ENCODE assay signal across 26 mouse cellular contexts in the genomic region with DNA sequence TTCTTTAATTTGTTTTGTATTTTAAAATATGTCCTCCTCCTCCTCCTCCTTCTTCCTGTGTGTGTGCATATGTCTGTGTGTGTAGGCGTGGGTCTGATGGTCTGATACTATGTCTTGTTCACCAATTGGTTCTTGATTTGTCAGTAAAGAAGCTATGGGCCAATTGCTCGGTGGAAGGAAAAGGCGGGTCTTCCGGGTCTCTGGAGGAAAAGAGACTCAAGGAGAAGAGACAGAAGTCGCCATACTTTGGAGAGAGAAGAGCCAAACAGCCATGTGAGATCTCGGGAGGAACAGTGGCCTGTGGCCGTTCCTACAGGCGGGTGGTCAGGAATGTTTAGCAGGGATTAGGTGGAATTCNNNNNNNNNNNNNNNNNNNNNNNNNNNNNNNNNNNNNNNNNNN. TPM values are rescaled to one million over a fixed set of nuclear protein-coding genes. Genes with fewer than 3 reads are reported as not detected.
DNase-seq lines count a peak whose midpoint lies in the region; ATAC-seq and TF ChIP-seq lines count a peak whose summit lies in the region.
"Had no signal": no experiment of that assay in that cellular context is flagged by ENCODE, and none has a peak within 500 bp of the region (broad histone marks: within the 10 kb centered on the region; RNA-seq: fewer than 3 reads in every experiment).

No protein-coding gene starts in this region.

- WGBS in kidney, embryonic 15.5 days = 88% methylated on average over 7 of the region's 8 CpGs
- 85% methylated on average over 8 of the region's 8 CpGs for WGBS in midbrain, embryonic 14.5 days

- H3K27me3 ChIP-seq in kidney, embryonic 15.5 days = no peaks in the 10 kb centered on the region
- no peaks in the 10 kb centered on the region for H3K27me3 ChIP-seq in CH12.LX (replicated peaks)
- H3K27me3 ChIP-seq in midbrain, embryonic 14.5 days (ENCODE audit: control insufficient read depth, insufficient read depth, low read length) = no peaks in the 10 kb centered on the region
- H3K27me3 ChIP-seq: embryonic facial prominence, embryonic 15.5 days; hindbrain, embryonic 13.5 days; limb, embryonic 12.5 days had no signal

- TF ChIP-seq CTCF in CH12.LX (conservative IDR thresholded peaks at IDR 0.05 in 1 of 2, IDR thresholded peaks at IDR 0.05 in 1 of 2; ENCODE audit: low read depth in 2 of 2, low read length in 2 of 2) = no peak

- in situ Hi-C loops in CH12.LX (cut with MboI; ENCODE audit: low pct_ligation_motif_present, low pct_unique_long_range_greater_than_20kb, low sequenced_read_pairs) = no loop called here

- no peak overlapping the region for H3K4me3 ChIP-seq in kidney, embryonic 15.5 days (replicated peaks)
- H3K4me3 ChIP-seq in CH12.LX (replicated peaks in 1 of 3; ENCODE audit: low read depth in 2 of 3, low read length in 2 of 3, poor library complexity in 1 of 3) = peak overlapping the region in 1 of 3 experiments; percentile 56
- no peak overlapping the region for H3K4me3 ChIP-seq in midbrain, embryonic 14.5 days (replicated peaks; ENCODE audit: low read depth, low read length)
- H3K4me3 ChIP-seq: embryonic facial prominence, embryonic 15.5 days; heart, embryonic 10.5 days; hindbrain, embryonic 13.5 days; layer of hippocampus, adult 2 months; limb, embryonic 12.5 days; midbrain, embryonic 10.5 days had no signal

- no peaks in the 10 kb centered on the region for H3K9me3 ChIP-seq in kidney, embryonic 15.5 days (replicated peaks)
- H3K9me3 ChIP-seq in CH12.LX (replicated peaks; ENCODE audit: low read length) = no peaks in the 10 kb centered on the region
- no peaks in the 10 kb centered on the region for H3K9me3 ChIP-seq in midbrain, embryonic 14.5 days (ENCODE audit: control insufficient read depth, low read length)
- H3K9me3 ChIP-seq: embryonic facial prominence, embryonic 15.5 days; heart, embryonic 10.5 days; hindbrain, embryonic 13.5 days; limb, embryonic 12.5 days; midbrain, embryonic 10.5 days had no signal

- H3K79me2 ChIP-seq in CH12.LX (replicated peaks; ENCODE audit: control insufficient read depth, extremely low read depth, insufficient read depth, poor library complexity, severe bottlenecking) = no peaks in the 10 kb centered on the region

- no peak overlapping the region for H3K4me2 ChIP-seq in kidney, embryonic 15.5 days
- H3K4me2 ChIP-seq in CH12.LX (ENCODE audit: insufficient read depth, low read depth, poor library complexity, severe bottlenecking) = no peak overlapping the region; the same call in 1 of the 2 replicates
- no peak overlapping the region for H3K4me2 ChIP-seq in midbrain, embryonic 14.5 days (ENCODE audit: low read length)
- H3K4me2 ChIP-seq: embryonic facial prominence, embryonic 15.5 days; hindbrain, embryonic 13.5 days; limb, embryonic 12.5 days; liver, embryonic 11.5 days had no signal

- no peak for TF ChIP-seq RAD21 in CH12.LX (IDR thresholded peaks at IDR 0.05; ENCODE audit: low read depth, low read length)

- DNase-seq in kidney, postnatal 10 days = peak; percentile 1
- peak; percentile 94 for DNase-seq in 416B (ENCODE audit: low read depth)
- DNase-seq in CH12.LX (ENCODE audit: extremely low read depth) = peak; percentile 14
- DNase-seq in ZHBTc4 (ENCODE audit: low read depth, low spot score) = peak; percentile 3
- no peak for DNase-seq in midbrain, embryonic 14.5 days
- no peak for DNase-seq in gastrocnemius, postnatal 10 days
- DNase-seq: adrenal gland, postnatal 36 days; cerebellum, adult 9-10 months; kidney, adult 11 months; liver, postnatal 0 days; lung, postnatal 10 days; thymus, postnatal 14 days had no signal

- no peaks in the 10 kb centered on the region for H3K36me3 ChIP-seq in kidney, embryonic 15.5 days
- H3K36me3 ChIP-seq in CH12.LX (replicated peaks in 1 of 2; ENCODE audit: control insufficient read depth in 1 of 2, insufficient read depth in 1 of 2, low read length in 1 of 2) = no peaks in the 10 kb centered on the region
- no peaks in the 10 kb centered on the region for H3K36me3 ChIP-seq in midbrain, embryonic 14.5 days (ENCODE audit: control insufficient read depth, insufficient read depth, low read length)
- H3K36me3 ChIP-seq: embryonic facial prominence, embryonic 15.5 days; heart, embryonic 10.5 days; hindbrain, embryonic 13.5 days; limb, embryonic 12.5 days; midbrain, embryonic 10.5 days had no signal

- no peaks in the 10 kb centered on the region for H3K4me1 ChIP-seq in kidney, embryonic 15.5 days
- H3K4me1 ChIP-seq in CH12.LX (ENCODE audit: control insufficient read depth in 1 of 2, insufficient read depth in 2 of 2) = no peaks in the 10 kb centered on the region
- no peaks in the 10 kb centered on the region for H3K4me1 ChIP-seq in midbrain, embryonic 14.5 days (ENCODE audit: control insufficient read depth, insufficient read depth, low read length)
- H3K4me1 ChIP-seq: embryonic facial prominence, embryonic 15.5 days; heart, embryonic 10.5 days; hindbrain, embryonic 13.5 days; limb, embryonic 12.5 days; midbrain, embryonic 10.5 days had no signal

- no peak overlapping the region for H3K9ac ChIP-seq in kidney, embryonic 15.5 days
- H3K9ac ChIP-seq in CH12.LX (ENCODE audit: insufficient read depth, low read depth) = peak overlapping the region; percentile 53; the same call in 1 of the 2 replicates
- no peak overlapping the region for H3K9ac ChIP-seq in midbrain, embryonic 14.5 days (replicated peaks; ENCODE audit: low read length)
- H3K9ac ChIP-seq: embryonic facial prominence, embryonic 15.5 days; hindbrain, embryonic 13.5 days; limb, embryonic 12.5 days; liver, postnatal 0 days had no signal

- peak; percentile 63 for TF ChIP-seq POLR2A in CH12.LX (IDR thresholded peaks at IDR 0.05; ENCODE audit: low read depth, low read length)

- dilution Hi-C loops in CH12.LX (cut with MboI; ENCODE audit: extremely low pct_ligation_motif_present, extremely low pct_unique_long_range_greater_than_20kb, low sequenced_read_pairs) = no loop called here

- ATAC-seq in kidney, embryonic 15.5 days (replicated peaks; ENCODE audit: low FRiP score) = no peak
- ATAC-seq in midbrain, embryonic 14.5 days (ENCODE audit: low FRiP score, low TSS enrichment) = no peak
- ATAC-seq: CD4-positive, CD25-positive, alpha-beta regulatory T cell, adult 4 months; liver, postnatal 0 days had no signal

- no peak overlapping the region for H3K27ac ChIP-seq in kidney, embryonic 15.5 days
- no peak overlapping the region for H3K27ac ChIP-seq in CH12.LX (ENCODE audit: insufficient read depth, low read depth)
- no peak overlapping the region for H3K27ac ChIP-seq in midbrain, embryonic 14.5 days (replicated peaks; ENCODE audit: low read depth, low read length)
- H3K27ac ChIP-seq: embryonic facial prominence, embryonic 15.5 days; heart, embryonic 10.5 days; hindbrain, embryonic 13.5 days; kidney, postnatal 0 days; layer of hippocampus, adult 2 months; limb, embryonic 12.5 days; midbrain, embryonic 10.5 days had no signal

- TF ChIP-seq EP300 in CH12.LX (IDR thresholded peaks at IDR 0.05; ENCODE audit: low read length) = no peak

TF ChIP-seq in CH12.LX, 34 proteins besides CTCF, POLR2A, EP300 and RAD21:
- TF ChIP-seq MEF2A (IDR thresholded peaks at IDR 0.05; ENCODE audit: borderline replicate concordance, low read depth, low read length) = no peak
- 0 out of 2 replicates have a peak, but pooled peaks have one; percentile 51 for TF ChIP-seq NELFE (IDR thresholded peaks at IDR 0.05; ENCODE audit: low read depth, low read length)
- TF ChIP-seq HCFC1 (IDR thresholded peaks at IDR 0.05; ENCODE audit: low read depth, low read length) = peak; percentile 24; the same call in 1 of the 2 replicates
- TF ChIP-seq CHD1 (IDR thresholded peaks at IDR 0.05; ENCODE audit: low read depth, low read length) = no peak
- TF ChIP-seq KAT2A (IDR thresholded peaks at IDR 0.05; ENCODE audit: insufficient replicate concordance, low read length) = no peak
- peak; percentile 50; the same call in 1 of the 2 replicates for TF ChIP-seq TBP (conservative IDR thresholded peaks at IDR 0.05; ENCODE audit: low read depth, low read length)
- no peak for TF ChIP-seq MAFK (IDR thresholded peaks at IDR 0.05; ENCODE audit: insufficient replicate concordance, low read length)
- TF ChIP-seq USF1 (IDR thresholded peaks at IDR 0.05; ENCODE audit: low read depth, low read length) = no peak
- TF ChIP-seq ELF1 (IDR thresholded peaks at IDR 0.05; ENCODE audit: low read depth, low read length) = peak; percentile 69
- TF ChIP-seq USF2 (conservative IDR thresholded peaks at IDR 0.05; ENCODE audit: low read depth, low read length) = no peak
- TF ChIP-seq CHD2 (IDR thresholded peaks at IDR 0.05; ENCODE audit: low read length) = peak; percentile 42; the same call in 1 of the 2 replicates
- peak; percentile 51; the same call in 1 of the 2 replicates for TF ChIP-seq TCF12 (IDR thresholded peaks at IDR 0.05; ENCODE audit: low read depth, low read length)

RNA-seq across cellular contexts. Expression of a gene that starts 50.3 kb away (rescaled TPM):
- polyA plus RNA-seq in kidney, embryonic 15.5 days (2015; fragmentation: Nextera tagmentation; extraction: Ambion mirVana) = 1.9 and 2.2 TPM in 2 replicates
- total RNA-seq in CH12.LX (2012; rRNA removed) (771 and 814 TPM in 2 replicates), CH12.LX (2014; rRNA removed) (67.3 and 73.6 TPM in 2 replicates)
- 164 and 235 TPM in 2 replicates for polyA plus RNA-seq in CH12.LX (2012; ENCODE audit: insufficient read length, low read depth)
- 0.38 TPM in 1 of 2 replicates, not detected in the other for polyA plus RNA-seq in midbrain, embryonic 14.5 days (2014; fragmentation: Nextera tagmentation; extraction: Ambion mirVana)
- total RNA-seq in gastrocnemius, postnatal 10 days (2021) = not detected
- total RNA-seq: adrenal gland, postnatal 36 days; common myeloid progenitor, adult 5-6 weeks; gastrocnemius, postnatal 4 days; layer of hippocampus, adult 2 months; layer of hippocampus, postnatal 25 days; MEL had no signal
- polyA plus RNA-seq: CD4-positive, CD25-positive, alpha-beta regulatory T cell, adult 4 months; hindbrain, embryonic 13.5 days had no signal

Comparison
In these comparisons a context has a peak if more than half of its experiments do, and no peak if none do; other contexts are left out.
1. DNase-seq: peak in kidney, postnatal 10 days (single experiment), 416B (single experiment), CH12.LX (single experiment) and ZHBTc4 (single experiment); none in midbrain, embryonic 14.5 days (single experiment) and gastrocnemius, postnatal 10 days (single experiment).
2. RNA of a gene that starts 50.3 kb away (polyA plus RNA-seq): 164 to 235 TPM in CH12.LX; 1.9 to 2.2 TPM in kidney, embryonic 15.5 days and 0.38 TPM in midbrain, embryonic 14.5 days; every median in the first group is over 10 times any median in the second.